8 mouse cellular contexts compared by ENCODE assay signal in genomic region chr1:154118374-154119004, GRCm38 (mm10).
A peak's percentile ranks its signal among the peaks of the same experiment; 100 is the strongest.
DNase-seq lines count a peak whose midpoint lies in the region; ATAC-seq and TF ChIP-seq lines count a peak whose summit lies in the region.

No protein-coding gene starts in this region.

- H3K27me3 ChIP-seq in embryonic facial prominence, embryonic 13.5 days: no peaks in the 10 kb centered on the region
- H3K27me3 ChIP-seq in heart, embryonic 13.5 days (replicated peaks): no peaks in the 10 kb centered on the region
- no peaks in the 10 kb centered on the region for H3K27me3 ChIP-seq in kidney, postnatal 0 days (ENCODE audit: insufficient read depth, low read length)
- H3K27me3 ChIP-seq in liver, postnatal 0 days (ENCODE audit: insufficient read depth, low read length): no peaks in the 10 kb centered on the region

- no peak overlapping the region for H3K4me3 ChIP-seq in embryonic facial prominence, embryonic 13.5 days
- H3K4me3 ChIP-seq in heart, embryonic 13.5 days: peak overlapping the region; percentile 34; the same call in 1 of the 2 replicates
- H3K4me3 ChIP-seq in kidney, postnatal 0 days (replicated peaks; ENCODE audit: low read depth, low read length): no peak overlapping the region
- peak overlapping the region; percentile 37 for H3K4me3 ChIP-seq in liver, postnatal 0 days (ENCODE audit: low read depth, low read length)
- no peak overlapping the region for H3K4me3 ChIP-seq in olfactory bulb, adult 2 months (ENCODE audit: insufficient read depth, low read depth, low read length)

- TF ChIP-seq CTCF in kidney, postnatal 0 days (IDR thresholded peaks at IDR 0.05; ENCODE audit: low read depth): peak; percentile 92
- peak; percentile 95 for TF ChIP-seq CTCF in liver, postnatal 0 days (IDR thresholded peaks at IDR 0.05; ENCODE audit: low read depth)
- no peak for TF ChIP-seq CTCF in olfactory bulb, adult 2 months (IDR thresholded peaks at IDR 0.05; ENCODE audit: insufficient read depth, low read depth, low read length)

- TF ChIP-seq POLR2A in olfactory bulb, adult 2 months (IDR thresholded peaks at IDR 0.05; ENCODE audit: insufficient read depth, low read depth, low read length): no peak

- WGBS in embryonic facial prominence, embryonic 13.5 days: 41% methylated on average over 10 of the region's 10 CpGs
- WGBS in heart, embryonic 13.5 days: 41% methylated on average over 10 of the region's 10 CpGs
- 43% methylated on average over 10 of the region's 10 CpGs for WGBS in kidney, postnatal 0 days
- 28% methylated on average over 10 of the region's 10 CpGs for WGBS in liver, postnatal 0 days (ENCODE audit: insufficient replicate concordance)
- 34% methylated on average over 10 of the region's 10 CpGs for WGBS in olfactory bulb, adult 2 months

- H3K4me2 ChIP-seq in embryonic facial prominence, embryonic 13.5 days: peak overlapping the region; percentile 55
- peak overlapping the region; percentile 66; the same call in 1 of the 2 replicates for H3K4me2 ChIP-seq in heart, embryonic 13.5 days
- 0 out of 2 replicates have a peak overlapping the region, but pooled peaks have one; percentile 32 for H3K4me2 ChIP-seq in kidney, postnatal 0 days (ENCODE audit: low read length)
- H3K4me2 ChIP-seq in liver, postnatal 0 days (ENCODE audit: low read depth, low read length): peak overlapping the region; percentile 69

- no peak for TF ChIP-seq EP300 in liver, postnatal 0 days (IDR thresholded peaks at IDR 0.05; ENCODE audit: low read depth)

- H3K4me1 ChIP-seq in embryonic facial prominence, embryonic 13.5 days: peaks cover 55% of the 10 kb centered on the region
- H3K4me1 ChIP-seq in heart, embryonic 13.5 days: peaks cover 17% of the 10 kb centered on the region
- H3K4me1 ChIP-seq in kidney, postnatal 0 days (replicated peaks; ENCODE audit: insufficient read depth, low read length): peaks cover 7% of the 10 kb centered on the region
- H3K4me1 ChIP-seq in liver, postnatal 0 days (ENCODE audit: insufficient read depth): peaks cover 16% of the 10 kb centered on the region
- peaks cover 12% of the 10 kb centered on the region for H3K4me1 ChIP-seq in olfactory bulb, adult 2 months (ENCODE audit: control insufficient read depth, insufficient read depth, low read length)

- no peaks in the 10 kb centered on the region for H3K9me3 ChIP-seq in embryonic facial prominence, embryonic 13.5 days
- H3K9me3 ChIP-seq in heart, embryonic 13.5 days: no peaks in the 10 kb centered on the region
- H3K9me3 ChIP-seq in kidney, postnatal 0 days (replicated peaks; ENCODE audit: low read length): no peaks in the 10 kb centered on the region
- H3K9me3 ChIP-seq in liver, postnatal 0 days (ENCODE audit: low read length): no peaks in the 10 kb centered on the region

- peak; percentile 40 to 43 for DNase-seq in adrenal gland, postnatal 4 days (ENCODE audit: low spot score in 2 of 2)
- peak; percentile 81 for DNase-seq in kidney, postnatal 0 days (ENCODE audit: low spot score)
- peak; percentile 85 for DNase-seq in liver, postnatal 0 days
- peak; percentile 76 for DNase-seq in thymus, postnatal 14 days

- no peak overlapping the region for H3K9ac ChIP-seq in embryonic facial prominence, embryonic 13.5 days
- H3K9ac ChIP-seq in heart, embryonic 13.5 days: peak overlapping the region; percentile 64
- no peak overlapping the region for H3K9ac ChIP-seq in kidney, postnatal 0 days (ENCODE audit: low read depth, low read length)
- peak overlapping the region; percentile 71 for H3K9ac ChIP-seq in liver, postnatal 0 days (replicated peaks)

- H3K27ac ChIP-seq in embryonic facial prominence, embryonic 13.5 days: peak overlapping the region; percentile 84
- no peak overlapping the region for H3K27ac ChIP-seq in heart, embryonic 13.5 days (replicated peaks)
- 0 out of 2 replicates have a peak overlapping the region, but pooled peaks have one; percentile 36 for H3K27ac ChIP-seq in kidney, postnatal 0 days
- peak overlapping the region; percentile 92 for H3K27ac ChIP-seq in liver, postnatal 0 days (ENCODE audit: low read depth)
- H3K27ac ChIP-seq in olfactory bulb, adult 2 months (ENCODE audit: insufficient read depth, low read depth, low read length): peak overlapping the region; percentile 12; the same call in 1 of the 2 replicates

- H3K36me3 ChIP-seq in embryonic facial prominence, embryonic 13.5 days: no peaks in the 10 kb centered on the region
- H3K36me3 ChIP-seq in heart, embryonic 13.5 days: no peaks in the 10 kb centered on the region
- no peaks in the 10 kb centered on the region for H3K36me3 ChIP-seq in kidney, postnatal 0 days (ENCODE audit: insufficient read depth, low read length)
- H3K36me3 ChIP-seq in liver, postnatal 0 days (replicated peaks; ENCODE audit: insufficient read depth, low read length): no peaks in the 10 kb centered on the region

- peak; percentile 78 for ATAC-seq in CD4-positive, CD25-positive, alpha-beta regulatory T cell, adult 4 months
- ATAC-seq in embryonic facial prominence, embryonic 13.5 days (ENCODE audit: insufficient number of reproducible peaks, insufficient read depth, low FRiP score, low TSS enrichment, low read depth): 0 out of 2 replicates have a peak, but pooled peaks have one; percentile 23
- ATAC-seq in heart, embryonic 13.5 days (ENCODE audit: extremely low read depth, insufficient number of reproducible peaks, low FRiP score, low TSS enrichment): no peak
- ATAC-seq in kidney, postnatal 0 days (replicated peaks; ENCODE audit: low FRiP score, low read depth): peak; percentile 61
- ATAC-seq in liver, postnatal 0 days: peak; percentile 71

Comparison
In these comparisons a context has a peak if more than half of its experiments do, and no peak if none do; other contexts are left out.
1. H3K4me3 ChIP-seq: peak in heart, embryonic 13.5 days (single experiment) and liver, postnatal 0 days (single experiment); none in embryonic facial prominence, embryonic 13.5 days (single experiment), kidney, postnatal 0 days (single experiment) and olfactory bulb, adult 2 months (single experiment).
2. H3K9ac ChIP-seq: peak in heart, embryonic 13.5 days (single experiment) and liver, postnatal 0 days (single experiment); none in embryonic facial prominence, embryonic 13.5 days (single experiment) and kidney, postnatal 0 days (single experiment).
3. Peak in every context shown above with its lines, with median percentiles within 50 percentile points of each other: DNase-seq and H3K4me2 ChIP-seq.